Mouse (Mus musculus) bone marrow macrophage, adult 2 months (primary cell): ENCODE results near the gene Gpatch4. TPM values are rescaled to one million over a fixed set of nuclear protein-coding genes. Genes with fewer than 3 reads are reported as not detected.

Experiments used
- H3K27ac ChIP-seq: 2 replicates; pipeline ENCODE4 v1.5.1; 2012; ENCODE audit warnings: low read depth, low read length; ENCODE audit not compliant: insufficient read depth
- H3K4me1 ChIP-seq: 2 replicates; pipeline ENCODE4 v1.6.1; 2012; ENCODE audit warnings: low read length; ENCODE audit not compliant: control insufficient read depth, insufficient read depth
- H3K4me3 ChIP-seq: 2 replicates; pipeline ENCODE4 v1.5.1; 2012; ENCODE audit warnings: mild to moderate bottlenecking, low read length, moderate library complexity; ENCODE audit not compliant: insufficient read depth
- CTCF ChIP-seq: IDR thresholded peaks from 2 replicates; pipeline ENCODE4 v1.5.1; 2012; ENCODE audit warnings: low read depth, mild to moderate bottlenecking, low read length, moderate library complexity
- POLR2A ChIP-seq: IDR thresholded peaks from 2 replicates; pipeline ENCODE4 v1.6.1; 2012; ENCODE audit warnings: mild to moderate bottlenecking, low read depth, low read length, borderline replicate concordance
- polyA plus RNA-seq: library from polyadenylated mRNA; stranded (reverse); fragments of >200 nt; gene quantifications from 2 replicates; pipeline ENCODE4 v1.2.4, GENCODE M21; 2012; ENCODE audit not compliant: missing spikeins, insufficient read depth, insufficient read length

The Gpatch4 gene
- polyA plus RNA-seq, 1 experiment: 7.9 TPM

- no peak overlapping the region for H3K27ac ChIP-seq
- no peak for TF ChIP-seq CTCF
- no peak overlapping the region for H3K4me3 ChIP-seq
- peaks cover 4% of the 10 kb centered on the region; the same call in 1 of the 2 replicates for H3K4me1 ChIP-seq
Measured at GRCm38 (mm10) chr3:88030608-88031395, 12.1 kb upstream of the Gpatch4 start.

GRCm38 (mm10) chr3:88033506-88033905 lies 9.4 kb upstream of the Gpatch4 start:
- no peak overlapping the region for H3K4me3 ChIP-seq
- H3K27ac ChIP-seq: no peak overlapping the region
- TF ChIP-seq CTCF (no peak), POLR2A (no peak)

GRCm38 (mm10) chr3:88035561-88036293 lies 7.2 kb upstream of the Gpatch4 start:
- TF ChIP-seq POLR2A (no peak), CTCF (no peak)
- H3K27ac ChIP-seq: no peak overlapping the region

More at GRCm38 (mm10) chr3:88033506-88033905, 9.4 kb upstream of the Gpatch4 start:
- peaks cover 9% of the 10 kb centered on the region for H3K4me1 ChIP-seq

GRCm38 (mm10) chr3:88049532-88049931 lies 6.6 kb downstream of the Gpatch4 start:
- H3K4me1 ChIP-seq: 0 out of 2 replicates have a peak, but pooled peaks cover 3% of the 10 kb centered on the region
- no peak overlapping the region for H3K27ac ChIP-seq
- TF ChIP-seq CTCF: no peak
- no peak for TF ChIP-seq POLR2A
- no peak overlapping the region for H3K4me3 ChIP-seq

More at GRCm38 (mm10) chr3:88035561-88036293, 7.2 kb upstream of the Gpatch4 start:
- H3K4me1 ChIP-seq: peaks cover 9% of the 10 kb centered on the region
- H3K4me3 ChIP-seq: no peak overlapping the region

GRCm38 (mm10) chr3:88057030-88057429 lies 14.1 kb downstream of the Gpatch4 start:
- no peak overlapping the region for H3K27ac ChIP-seq
- no peak overlapping the region for H3K4me3 ChIP-seq
- H3K4me1 ChIP-seq: peaks cover 6% of the 10 kb centered on the region; the same call in 1 of the 2 replicates
- TF ChIP-seq CTCF (no peak), POLR2A (no peak)

- H3K27ac ChIP-seq: peak within 1 kb of the TSS; percentile 53; the same call in 1 of the 2 replicates
- TF ChIP-seq CTCF (no peak), POLR2A (no peak)
Measured at GRCm38 (mm10) chr3:88057902-88058696, 15.2 kb downstream of the Gpatch4 start, which contains the start of gene Naxe. TSS of gene Naxe (minus strand) at chr3:88058495.

GRCm38 (mm10) chr3:88068386-88068785 lies 25.5 kb downstream of the Gpatch4 start:
- Histone ChIP-seq H3K4me1 (no peaks in the 10 kb centered on the region), H3K4me3 (no peak overlapping the region), H3K27ac (no peak overlapping the region)
- no peak for TF ChIP-seq POLR2A

More at GRCm38 (mm10) chr3:88057902-88058696, 15.2 kb downstream of the Gpatch4 start, which contains the start of gene Naxe:
- Histone ChIP-seq H3K4me1 (peaks cover 6% of the 10 kb centered on the region; the same call in 1 of the 2 replicates), H3K4me3 (peak within 1 kb of the TSS; percentile 95)

- no peaks in the 10 kb centered on the region for H3K4me1 ChIP-seq
- H3K27ac ChIP-seq: no peak overlapping the region
- H3K4me3 ChIP-seq: no peak overlapping the region
- TF ChIP-seq CTCF (peak; percentile 93), POLR2A (no peak)
Measured at GRCm38 (mm10) chr3:88071783-88072182, 28.9 kb downstream of the Gpatch4 start.

- TF ChIP-seq CTCF (no peak), POLR2A (no peak)
- H3K27ac ChIP-seq: no peak overlapping the region
- H3K4me3 ChIP-seq: no peak overlapping the region
- 0 out of 2 replicates have a peak, but pooled peaks cover 2% of the 10 kb centered on the region for H3K4me1 ChIP-seq
Measured at GRCm38 (mm10) chr3:88073631-88074030, 30.7 kb downstream of the Gpatch4 start.
